Mouse (Mus musculus): ENCODE data around the gene Grid2ip.
A peak's percentile ranks its signal among the peaks of the same experiment; 100 is the strongest.

Gene Grid2ip

DNA sequence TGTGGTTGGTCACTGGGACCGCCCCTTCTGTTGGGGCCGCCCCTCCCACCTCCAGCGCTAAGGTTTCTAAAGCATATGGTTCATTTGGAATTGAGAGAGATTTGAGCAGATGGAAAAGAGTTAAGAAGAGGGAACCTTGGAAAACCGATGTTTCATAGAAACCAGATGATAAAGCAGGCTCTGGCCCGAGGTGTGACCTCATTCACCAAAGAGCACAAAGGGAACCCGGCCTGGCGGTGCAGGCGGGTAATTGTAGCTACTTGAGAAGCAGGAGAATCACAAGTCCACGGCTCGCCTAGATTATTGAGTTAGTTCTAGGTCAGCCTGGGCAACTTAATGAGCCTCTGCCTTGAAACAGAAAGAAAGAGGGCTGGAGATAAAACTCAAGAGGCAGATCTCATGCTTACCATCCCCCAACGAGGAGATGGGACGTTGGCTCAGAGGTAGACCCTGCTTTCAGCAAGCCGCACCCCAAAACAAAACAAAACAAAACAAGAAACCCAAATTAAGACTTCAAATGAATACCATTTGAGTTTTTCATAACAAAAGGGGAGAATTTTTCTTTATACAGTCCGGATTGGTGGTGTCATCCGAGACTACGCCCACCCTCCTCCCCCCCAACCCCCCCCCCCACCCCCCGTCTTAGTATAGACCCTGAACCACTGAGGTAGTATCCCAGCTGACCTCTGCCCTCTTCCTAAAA, at the start of gene Grid2ip:
Gene Grid2ip, plus strand, starts transcription at position 653 of the 703 bp plus-strand sequence.
- no peak for DNase-seq

DNA sequence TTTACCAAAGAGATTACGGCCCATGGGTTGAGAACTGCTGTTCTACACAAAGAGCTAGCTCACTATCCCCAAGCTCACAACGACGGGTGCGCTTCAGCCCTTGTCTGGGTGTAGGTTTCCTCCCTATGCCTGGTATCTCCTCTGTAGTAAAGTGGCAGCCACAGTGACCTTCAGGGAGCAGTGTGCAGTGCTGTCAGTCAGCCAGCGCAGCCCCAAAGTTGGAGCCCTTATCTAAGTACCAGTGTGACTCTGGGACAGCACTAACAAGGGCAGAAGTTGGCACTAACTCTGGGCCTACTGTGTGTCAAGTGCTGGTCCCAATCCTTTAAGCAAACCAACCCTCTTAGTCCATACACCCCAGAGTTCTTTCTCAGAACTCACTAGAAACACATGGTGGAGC, 48.3 kb upstream of the Grid2ip start:
- DNase-seq: no peak

DNA sequence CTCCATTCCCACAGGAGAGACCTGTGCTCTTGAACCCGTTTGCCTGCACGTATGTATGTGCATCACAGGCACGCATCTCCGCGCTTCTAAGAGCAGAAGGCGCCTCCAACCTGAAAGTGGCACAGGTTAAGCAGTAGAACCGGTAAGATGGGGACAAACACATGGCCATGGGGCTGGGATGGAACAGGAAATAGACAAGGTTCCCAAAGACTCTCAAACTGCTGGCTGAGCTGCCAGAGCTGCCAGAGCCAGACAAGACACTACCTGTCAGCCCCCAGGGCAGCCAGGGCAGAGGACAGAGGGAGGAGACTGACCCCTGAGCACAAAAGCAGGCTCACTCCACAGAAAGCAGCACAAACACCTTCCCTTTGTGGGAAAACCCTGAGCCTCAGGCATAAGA, 47.2 kb upstream of the Grid2ip start:
- no peak for DNase-seq

DNA sequence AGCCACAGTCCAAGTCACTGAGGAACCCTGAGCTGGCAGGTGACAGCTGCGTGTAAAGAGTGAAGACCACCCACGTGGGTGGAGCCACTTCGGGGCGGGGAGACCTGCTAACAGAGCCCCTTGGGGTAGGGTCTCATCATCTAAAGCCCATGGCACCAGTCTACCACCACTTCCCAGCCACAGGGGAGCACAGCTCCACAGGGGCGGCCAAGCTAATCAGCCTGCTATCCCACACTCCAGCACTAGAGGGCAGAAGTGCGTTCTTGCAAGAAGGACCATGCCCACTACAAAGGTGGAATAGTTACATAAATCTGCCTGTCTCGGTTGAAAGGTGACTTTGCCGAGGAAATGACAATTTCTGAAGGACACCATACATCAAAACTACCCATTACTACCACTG, 45.3 kb upstream of the Grid2ip start:
- peak; percentile 80 for DNase-seq

DNA sequence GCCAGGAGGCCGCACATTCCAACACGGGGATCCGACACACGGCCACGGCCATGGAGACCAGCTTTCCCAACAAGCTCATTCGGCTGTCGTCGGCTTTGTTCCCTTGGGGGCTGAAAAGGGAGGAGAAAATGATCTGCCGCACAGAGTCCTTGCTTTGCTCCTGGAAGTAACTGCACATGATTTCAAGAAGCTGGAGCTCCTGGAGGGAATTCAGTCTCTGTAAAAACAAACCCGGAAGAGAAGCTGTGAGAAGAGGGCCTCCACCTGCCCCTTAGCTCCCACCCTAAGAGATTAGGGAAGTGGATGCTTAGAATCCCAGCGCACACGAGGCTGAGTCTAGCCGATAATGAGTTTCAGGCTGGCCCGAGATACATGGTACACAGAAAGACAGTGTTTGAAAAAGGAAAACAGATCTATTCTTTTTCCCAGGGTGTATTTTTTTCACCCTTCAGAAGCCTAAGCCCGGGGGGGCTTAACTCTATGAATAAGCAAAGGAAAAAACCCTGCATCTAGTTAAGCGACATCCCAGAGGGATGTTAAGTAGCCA, 42.9 kb upstream of the Grid2ip start:
- DNase-seq: no peak

DNA sequence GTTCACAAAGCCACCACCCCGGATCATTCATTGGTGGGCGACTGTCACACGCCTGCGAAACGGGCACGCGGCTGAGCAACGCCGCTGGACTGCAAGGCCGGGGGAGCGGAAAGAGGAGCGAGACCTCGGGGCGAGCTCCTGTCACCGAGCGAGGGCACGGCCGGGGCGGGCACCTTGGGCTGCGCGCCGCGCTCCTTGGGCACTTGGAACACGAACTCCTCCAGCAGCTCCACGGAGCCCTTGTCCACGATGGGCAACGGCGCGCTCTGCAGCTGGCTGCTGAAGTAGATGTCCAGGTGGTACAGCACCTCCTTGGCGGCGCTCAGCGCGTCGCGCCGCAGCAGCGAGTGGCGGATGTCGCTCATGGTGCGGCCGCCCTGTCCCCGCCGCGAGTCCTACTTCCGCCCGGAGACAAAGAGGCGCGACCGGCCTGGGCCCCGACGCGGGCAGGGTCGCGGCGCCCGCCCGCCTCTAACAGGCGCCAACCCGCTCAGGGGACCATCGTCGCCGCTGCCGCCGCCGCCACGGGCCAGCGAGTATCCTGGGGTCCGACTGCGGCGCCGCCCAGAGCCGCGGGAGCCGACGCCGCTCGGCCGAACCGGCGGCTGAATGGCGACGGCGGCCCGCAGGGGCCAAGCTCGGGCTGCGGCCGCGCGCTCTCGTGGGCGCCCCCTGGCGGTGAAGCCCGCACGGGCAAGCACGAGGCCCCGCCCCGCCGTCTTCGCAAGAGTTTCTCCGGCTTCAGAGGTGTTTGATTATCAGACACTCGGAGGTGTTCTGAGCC, 42.2 kb upstream of the Grid2ip start, which contains the start of gene E130309D02Rik:
Gene E130309D02Rik, minus strand, starts transcription at position 631 of the 784 bp plus-strand sequence.
- DNase-seq: peak; percentile 93

DNA sequence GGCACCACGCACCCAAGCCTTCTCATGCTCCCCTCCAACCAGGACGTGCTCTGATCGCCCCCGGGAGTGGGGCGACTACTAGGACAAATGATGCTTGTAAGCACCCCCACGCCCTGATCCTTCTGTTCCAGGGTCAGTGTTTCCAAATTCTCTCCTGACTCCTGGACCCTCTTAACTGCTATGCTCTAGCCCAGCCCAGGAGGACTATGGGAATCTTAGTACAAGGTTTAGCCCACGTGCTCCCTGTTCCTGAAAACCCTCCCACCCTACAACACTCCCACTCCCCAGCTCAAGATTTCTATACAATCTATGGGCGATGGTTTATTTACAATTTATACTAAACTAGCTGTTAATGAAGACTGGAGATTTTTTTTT, 41.6 kb upstream of the Grid2ip start:
- DNase-seq: no peak

DNA sequence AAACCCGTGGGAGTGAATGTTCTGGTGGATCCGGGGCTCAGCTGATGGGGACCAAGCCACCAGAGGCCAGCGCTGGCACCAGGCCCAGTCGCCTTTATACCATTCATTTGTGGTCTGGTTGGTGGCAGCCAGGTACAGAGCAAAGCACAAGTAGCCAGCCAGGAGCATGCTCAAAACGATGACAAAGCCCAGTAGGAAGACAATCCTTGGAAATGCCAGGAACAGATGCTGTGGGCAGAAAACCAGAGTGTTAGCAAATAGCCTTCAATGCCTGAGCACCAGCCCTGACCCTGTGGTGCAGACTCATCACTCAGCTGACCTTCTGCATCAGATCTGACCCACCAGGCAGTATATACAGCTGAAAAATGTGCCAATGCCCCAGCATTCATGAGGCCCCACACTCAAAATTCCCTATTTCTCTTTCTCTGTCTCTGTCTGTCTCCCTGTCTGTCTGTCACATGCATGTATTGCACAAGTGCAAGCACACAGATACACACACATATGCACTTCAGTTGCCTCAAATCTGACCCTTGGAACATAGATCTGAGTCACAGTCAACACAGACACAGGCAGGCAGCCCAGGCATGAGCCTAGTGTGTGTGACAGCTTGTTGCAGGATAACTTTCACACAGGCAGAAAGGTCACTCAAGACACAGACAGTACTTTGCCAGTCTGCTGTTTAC, 40.4 kb upstream of the Grid2ip start:
- DNase-seq: no peak

DNA sequence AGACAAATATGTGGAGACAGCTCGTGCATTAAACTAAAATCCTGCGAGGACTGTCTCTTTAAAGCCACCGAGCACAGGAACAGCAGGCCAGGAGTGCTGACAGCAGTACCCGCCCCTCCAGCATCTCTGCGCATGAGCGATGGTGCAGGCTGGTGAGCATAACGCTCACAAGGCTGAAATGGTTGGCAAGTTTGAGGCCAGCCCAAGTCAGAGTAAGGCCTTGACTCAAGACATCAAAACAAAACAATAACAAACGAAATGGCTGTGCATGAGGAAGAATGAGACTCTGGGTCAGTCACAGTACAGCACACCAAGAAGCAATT, 39.9 kb upstream of the Grid2ip start:
- no peak for DNase-seq

DNA sequence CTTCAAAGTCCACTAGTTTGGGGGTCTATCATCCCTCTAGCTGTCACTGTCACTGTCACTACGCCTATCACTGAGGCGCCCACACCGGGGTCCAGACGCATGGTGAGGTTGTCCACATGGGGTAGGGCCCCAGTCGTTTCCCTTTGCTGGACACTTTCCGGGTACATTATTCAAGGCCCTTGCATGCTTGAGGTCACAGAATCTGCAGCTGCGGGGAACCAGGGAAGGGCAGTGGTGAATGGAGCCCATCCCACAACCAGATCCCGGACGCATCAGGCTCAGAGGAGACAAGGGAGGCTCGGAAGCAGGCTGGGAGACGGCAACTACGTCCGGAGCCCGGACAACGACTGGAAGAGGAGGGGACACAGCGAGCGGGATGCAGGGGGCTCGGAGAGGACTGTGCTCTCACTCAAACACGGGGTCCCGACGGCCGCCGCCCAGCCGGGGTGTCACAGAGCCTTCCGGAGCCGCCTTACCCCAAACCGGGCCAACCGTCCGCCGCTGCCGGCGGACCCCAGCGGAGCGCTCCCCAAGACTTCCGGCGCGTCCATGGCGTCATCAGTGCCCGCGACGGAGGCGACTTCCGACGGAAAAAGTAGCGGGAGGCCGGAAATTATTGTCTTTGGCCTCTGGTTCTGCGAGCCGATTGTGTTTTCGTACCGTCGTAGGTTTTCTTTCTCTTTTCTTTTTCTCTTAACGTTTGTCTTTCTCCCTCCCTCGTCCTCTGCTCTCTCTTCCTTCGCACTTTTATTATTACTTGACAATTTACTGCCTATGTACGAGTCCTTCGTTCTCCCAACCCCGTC, 28.2 kb upstream of the Grid2ip start, which contains the start of gene Zdhhc4:
Gene Zdhhc4, minus strand, starts transcription at position 567 of the 806 bp plus-strand sequence.
- DNase-seq: peak; percentile 92

DNA sequence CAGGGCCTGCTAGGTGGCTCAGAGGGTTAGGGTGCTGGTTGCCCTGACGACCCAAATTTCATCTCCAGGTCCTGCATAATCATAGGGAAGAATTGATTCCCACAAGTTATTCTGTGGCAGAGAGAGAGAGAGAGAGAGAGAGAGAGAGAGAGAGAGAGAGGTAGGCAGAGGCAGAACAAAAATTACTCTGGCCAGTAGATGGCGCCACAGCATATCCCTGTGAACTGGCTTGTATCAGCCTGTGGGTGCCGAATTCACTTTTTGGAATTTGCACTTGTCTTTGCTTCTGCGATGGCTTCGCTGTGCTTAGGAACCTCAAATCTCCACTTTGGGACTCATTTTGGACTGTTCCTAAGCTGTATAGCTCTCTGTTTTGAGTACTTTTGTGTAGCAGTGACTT, 23.3 kb upstream of the Grid2ip start:
- DNase-seq: peak; percentile 65

DNA sequence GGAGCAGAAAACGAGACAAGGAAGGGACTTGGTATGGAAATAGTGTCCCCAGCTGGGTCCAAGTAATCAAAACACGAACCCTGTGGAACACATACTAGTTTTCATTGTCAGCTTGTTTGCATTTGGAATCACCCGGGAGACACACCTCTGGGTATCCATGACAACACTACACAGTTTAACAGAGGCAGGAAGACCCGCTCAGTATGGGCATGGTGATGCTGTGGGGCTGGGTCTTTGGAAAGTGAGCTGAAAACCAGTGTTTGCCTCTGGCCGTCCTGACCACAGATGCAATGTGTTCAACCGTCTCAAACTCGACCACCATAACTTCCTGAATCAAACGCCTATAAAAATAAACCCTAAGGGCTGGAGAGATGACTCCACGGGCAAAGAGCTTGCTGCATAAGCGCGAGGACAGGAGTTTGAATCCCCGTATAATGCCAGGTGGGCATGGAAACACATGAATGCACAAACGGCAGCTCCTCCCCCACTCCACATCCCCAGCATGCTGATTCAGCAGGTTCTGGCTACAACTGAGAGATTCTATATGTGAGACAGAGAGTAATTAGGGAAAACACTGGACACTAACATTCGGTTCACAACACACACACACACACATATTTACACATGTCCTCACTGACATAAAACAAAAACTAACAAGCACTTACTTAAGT, 22.6 kb upstream of the Grid2ip start:
- no peak for DNase-seq

DNA sequence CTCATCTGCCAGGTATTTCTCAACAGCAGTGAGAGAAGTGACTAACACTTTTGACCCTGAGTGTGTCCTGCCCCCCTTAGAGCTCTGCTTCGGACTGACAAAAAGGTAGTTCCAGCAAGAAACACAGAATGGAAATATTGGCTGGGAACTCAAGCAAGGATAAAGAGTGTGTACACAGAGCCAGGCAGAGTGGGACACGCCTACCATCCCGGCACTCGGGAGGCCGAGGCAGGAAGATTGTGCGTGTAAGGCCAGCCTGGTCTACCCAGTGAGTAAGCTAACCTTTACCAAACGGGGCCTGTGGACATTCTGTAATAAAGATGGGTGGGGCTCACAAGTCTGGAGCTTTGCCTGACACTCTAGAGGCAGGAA, 22.1 kb upstream of the Grid2ip start:
- DNase-seq: no peak

DNA sequence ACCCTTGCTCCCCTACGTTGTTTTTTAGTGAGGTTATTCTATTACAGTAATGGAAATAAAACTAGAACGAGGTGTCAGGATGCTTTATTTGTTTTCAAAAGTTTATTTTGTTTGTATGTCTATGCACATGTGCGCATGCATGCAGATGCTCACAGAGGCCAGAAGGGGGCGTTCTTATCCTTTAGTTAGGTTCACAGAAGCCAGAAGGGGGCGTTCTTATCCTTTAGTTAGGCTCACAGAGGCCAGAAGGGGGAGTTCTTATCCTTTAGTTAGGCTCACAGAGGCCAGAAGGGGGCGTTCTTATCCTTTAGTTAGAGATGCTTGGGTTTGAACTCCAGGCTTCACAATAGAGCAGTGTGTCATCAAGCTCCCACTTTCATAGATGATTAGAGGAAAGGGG, 20.6 kb upstream of the Grid2ip start:
- no peak for DNase-seq

DNA sequence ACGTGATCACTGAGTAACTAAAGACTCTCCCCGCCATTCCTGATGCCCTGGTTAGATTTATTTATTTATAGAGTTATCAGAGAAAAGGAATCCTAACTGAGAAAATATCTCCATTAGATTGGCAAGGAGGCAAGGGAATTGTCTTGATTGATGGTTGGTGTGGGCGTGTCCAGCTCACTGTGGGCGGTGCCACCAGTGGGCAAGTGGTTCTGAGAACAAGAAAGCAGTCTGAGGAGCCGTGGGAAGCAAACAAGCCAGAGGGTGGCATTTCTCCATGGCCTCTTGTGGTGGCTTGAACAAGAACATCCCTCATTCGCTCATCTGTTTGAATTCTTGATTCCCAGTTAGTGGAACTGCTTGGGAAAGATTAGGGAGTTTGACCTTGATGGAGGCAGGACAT, 17.5 kb upstream of the Grid2ip start:
- DNase-seq: no peak

DNA sequence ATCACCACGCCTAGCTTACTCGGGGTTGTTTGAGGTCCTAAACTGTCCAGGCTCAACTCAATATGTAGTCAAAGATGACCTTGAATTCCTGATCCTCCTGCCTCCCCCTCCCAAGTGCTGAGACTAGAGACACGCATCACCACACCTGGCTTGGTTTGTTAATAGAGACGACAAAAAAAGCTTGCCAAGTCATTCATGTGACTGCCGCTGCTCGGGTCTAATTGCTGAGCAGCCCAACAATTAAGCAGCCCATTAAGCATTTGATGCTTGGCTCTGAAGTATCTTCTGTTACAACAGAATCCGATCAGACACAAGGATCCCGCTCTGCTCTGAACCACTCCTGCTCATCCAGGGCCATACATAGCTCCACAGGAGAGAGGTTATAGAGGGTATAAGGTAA, 10.8 kb upstream of the Grid2ip start:
- DNase-seq: no peak

DNA sequence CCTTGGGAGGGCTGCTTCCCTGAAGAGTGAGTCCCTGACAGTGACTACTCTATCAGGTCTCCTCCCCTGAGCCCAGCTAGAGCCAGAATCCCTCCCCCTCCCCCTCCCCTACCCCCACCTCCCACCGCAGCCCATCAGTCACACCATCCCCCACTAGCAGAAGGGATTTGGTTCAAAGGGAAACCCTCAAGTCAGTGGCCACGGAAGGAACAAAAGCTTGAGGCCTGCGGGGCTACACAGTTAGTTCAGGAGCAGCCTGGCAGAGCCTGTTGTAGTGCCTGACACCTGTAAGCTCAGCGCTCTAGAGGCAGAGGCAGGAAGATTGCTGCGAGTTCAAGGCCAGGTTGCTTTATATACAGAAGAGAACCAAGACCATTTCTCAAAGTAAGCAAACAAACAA, 1.1 kb upstream of the Grid2ip start:
- no peak for DNase-seq

DNA sequence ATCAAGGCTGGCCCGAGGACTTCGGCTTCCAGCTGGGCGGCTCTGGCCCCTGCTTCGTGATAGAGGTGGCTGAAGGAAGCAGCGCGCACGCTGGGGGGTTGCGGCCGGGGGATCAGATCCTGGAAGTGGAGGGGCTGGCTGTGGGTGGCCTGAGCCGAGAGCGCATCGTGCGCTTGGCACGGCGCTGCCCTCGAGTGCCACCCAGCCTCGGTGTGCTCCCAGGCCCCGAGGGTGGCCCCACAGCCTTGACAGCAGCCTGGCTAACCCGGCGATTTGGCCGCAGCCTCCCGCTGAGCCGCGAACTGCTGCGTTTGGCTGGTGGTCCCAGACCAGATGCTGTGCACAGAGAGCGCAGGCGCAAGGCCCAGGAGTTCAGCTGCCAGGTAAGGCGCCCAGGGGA, 426 bp downstream of the Grid2ip start:
- DNase-seq: no peak

DNA sequence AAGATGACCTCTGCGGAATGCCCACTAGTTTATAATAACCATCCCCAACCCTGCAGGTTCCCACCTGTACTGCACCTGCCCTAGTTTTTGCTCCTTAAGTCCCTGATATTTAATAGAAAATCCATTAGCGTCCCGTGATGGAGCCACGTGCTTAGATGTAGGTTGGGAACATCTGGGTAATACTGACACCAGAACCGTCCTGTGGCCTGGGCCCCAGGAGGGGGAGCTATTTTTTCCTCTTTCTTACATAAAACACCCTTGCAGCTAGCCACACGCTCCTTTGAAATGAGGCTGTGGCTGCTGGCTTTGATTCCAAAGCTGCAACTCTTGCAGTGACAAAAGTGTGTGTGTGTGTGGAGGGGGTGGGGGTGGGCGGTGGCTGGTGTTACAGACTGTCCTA, 2.1 kb downstream of the Grid2ip start:
- DNase-seq: no peak

DNA sequence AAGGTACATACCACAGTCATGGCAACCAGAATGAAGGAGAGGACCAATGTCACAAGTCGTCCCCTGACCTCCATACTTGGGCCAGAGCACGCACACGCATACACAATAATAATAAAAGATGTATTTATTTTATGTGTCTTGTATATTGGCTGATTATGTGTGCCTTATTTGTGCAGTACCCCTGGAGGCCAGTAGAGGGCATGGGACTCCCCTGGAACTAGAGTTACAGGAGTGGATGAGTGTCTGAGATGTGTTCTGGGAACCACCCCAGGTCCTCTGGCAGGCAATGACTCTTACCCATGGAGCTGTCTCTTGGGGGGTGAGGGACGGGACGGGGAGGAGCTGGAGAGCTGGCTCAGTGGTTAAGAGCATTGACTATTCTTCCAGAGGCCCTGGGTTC, 2.9 kb downstream of the Grid2ip start:
- peak; percentile 31 for DNase-seq

DNA sequence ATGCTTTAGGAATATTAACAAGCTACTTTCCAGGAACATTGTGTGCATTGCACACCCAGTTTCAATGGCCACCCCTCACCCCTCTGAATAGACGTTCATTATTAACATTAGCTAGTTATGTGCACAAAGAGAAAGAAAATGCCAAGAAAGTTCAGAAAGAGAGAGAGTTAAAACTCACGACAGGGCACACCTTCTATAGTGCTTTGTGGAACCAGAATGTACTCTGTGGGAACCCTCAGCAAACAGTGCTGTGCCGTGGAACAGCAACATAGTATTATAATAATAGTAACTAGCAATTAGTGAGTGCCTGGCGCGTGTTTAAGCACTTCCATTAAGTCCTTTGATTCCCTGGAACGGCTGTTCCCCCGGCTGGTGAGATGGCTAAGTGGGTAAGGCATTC, 4.3 kb downstream of the Grid2ip start:
- no peak for DNase-seq

All from thymus, postnatal 25 days (tissue).